In genomic region chr11:115612059-115612409, GRCm38 (mm10) we compare ENCODE assay signal across 8 mouse cellular contexts. TPM values are rescaled to one million over a fixed set of nuclear protein-coding genes. Genes with fewer than 3 reads are reported as not detected.
DNase-seq lines count a peak whose midpoint lies in the region; ATAC-seq and TF ChIP-seq lines count a peak whose summit lies in the region.

No protein-coding gene starts in this region.

- ATAC-seq in forebrain, embryonic 11.5 days (replicated peaks; ENCODE audit: low FRiP score), result peak; percentile 50; the same call in 1 of the 2 replicates
- peak; percentile 40; the same call in 1 of the 2 replicates for ATAC-seq in lung, embryonic 15.5 days (ENCODE audit: borderline replicate concordance, extremely low read depth, low FRiP score, low TSS enrichment)

- TF ChIP-seq EP300 in CH12.LX (IDR thresholded peaks at IDR 0.05; ENCODE audit: low read length), result no peak

- H3K4me1 ChIP-seq in CH12.LX (ENCODE audit: control insufficient read depth in 1 of 2, insufficient read depth in 2 of 2), result peaks cover 31 to 85% of the 10 kb centered on the region in 2 experiments
- peaks cover 16% of the 10 kb centered on the region for H3K4me1 ChIP-seq in forebrain, embryonic 11.5 days (replicated peaks; ENCODE audit: control insufficient read depth, insufficient read depth, low read length)
- peaks cover 19% of the 10 kb centered on the region for H3K4me1 ChIP-seq in lung, embryonic 15.5 days

- peak overlapping the region; percentile 78 for H3K4me2 ChIP-seq in CH12.LX (ENCODE audit: insufficient read depth, low read depth, poor library complexity, severe bottlenecking)
- H3K4me2 ChIP-seq in forebrain, embryonic 11.5 days (ENCODE audit: low read depth, low read length, severe bottlenecking), result peak overlapping the region; percentile 89
- peak overlapping the region; percentile 96 for H3K4me2 ChIP-seq in lung, embryonic 15.5 days

- no peaks in the 10 kb centered on the region for H3K27me3 ChIP-seq in CH12.LX (replicated peaks)
- H3K27me3 ChIP-seq in forebrain, embryonic 11.5 days (ENCODE audit: control insufficient read depth, insufficient read depth, low read length), result no peaks in the 10 kb centered on the region
- H3K27me3 ChIP-seq in lung, embryonic 15.5 days, result no peaks in the 10 kb centered on the region

- peak overlapping the region; percentile 86 for H3K27ac ChIP-seq in CH12.LX (ENCODE audit: insufficient read depth, low read depth)
- H3K27ac ChIP-seq in forebrain, embryonic 11.5 days (ENCODE audit: low read depth, low read length), result peak overlapping the region; percentile 31; the same call in 1 of the 2 replicates
- peak overlapping the region; percentile 95 for H3K27ac ChIP-seq in layer of hippocampus, adult 2 months
- peak overlapping the region; percentile 98 for H3K27ac ChIP-seq in lung, embryonic 15.5 days

- no peak for TF ChIP-seq POLR2A in CH12.LX (IDR thresholded peaks at IDR 0.05; ENCODE audit: low read depth, low read length)

- in situ Hi-C loops in CH12.LX (cut with MboI; ENCODE audit: low pct_ligation_motif_present, low pct_unique_long_range_greater_than_20kb, low sequenced_read_pairs), result loop anchor here (25.0 kb wide), 1 partner anchor 400 kb away; the partner anchor contains the start of gene Galk1

- 5% methylated on average over 13 of the region's 13 CpGs for WGBS in forebrain, embryonic 11.5 days
- 0% methylated on average over 13 of the region's 13 CpGs for whole genome bisulfite sequencing in lung, embryonic 15.5 days

- DNase-seq in CH12.LX (ENCODE audit: extremely low read depth), result no peak
- peak; percentile 60 to 81 for DNase-seq in adrenal gland, postnatal 4 days (ENCODE audit: low spot score in 2 of 2)
- DNase-seq in forebrain, embryonic 11.5 days (ENCODE audit: low spot score), result peak; percentile 70
- peak; percentile 83 to 90 for DNase-seq in heart, postnatal 14 days
- DNase-seq in layer of hippocampus, adult 2 months (ENCODE audit: low spot score in 2 of 2), result peak in 1 of 2 experiments; percentile 62
- peak; percentile 56 to 62 for DNase-seq in right cerebral cortex, adult 2 months (ENCODE audit: low spot score in 2 of 2)
- DNase-seq in urinary bladder, postnatal 36 days (ENCODE audit: low spot score in 2 of 2), result peak; percentile 81 to 84

- peaks cover 69 to 82% of the 10 kb centered on the region in 2 experiments for H3K36me3 ChIP-seq in CH12.LX (replicated peaks in 1 of 2; ENCODE audit: control insufficient read depth in 1 of 2, insufficient read depth in 1 of 2, low read length in 1 of 2)
- peaks cover 7% of the 10 kb centered on the region; the same call in 1 of the 2 replicates for H3K36me3 ChIP-seq in forebrain, embryonic 11.5 days (ENCODE audit: control insufficient read depth, insufficient read depth, low read length)
- peaks cover 24% of the 10 kb centered on the region for H3K36me3 ChIP-seq in lung, embryonic 15.5 days

- H3K9ac ChIP-seq in CH12.LX (ENCODE audit: insufficient read depth, low read depth), result peak overlapping the region; percentile 95
- H3K9ac ChIP-seq in forebrain, embryonic 11.5 days (ENCODE audit: low read length), result peak overlapping the region; percentile 70
- peak overlapping the region; percentile 83 for H3K9ac ChIP-seq in lung, embryonic 15.5 days

- peak in 1 of 2 experiments; percentile 19; a peak in 1 of 4 replicates for TF ChIP-seq CTCF in CH12.LX (conservative IDR thresholded peaks at IDR 0.05 in 1 of 2, IDR thresholded peaks at IDR 0.05 in 1 of 2; ENCODE audit: low read depth in 2 of 2, low read length in 2 of 2)
- TF ChIP-seq CTCF in layer of hippocampus, adult 2 months (conservative IDR thresholded peaks at IDR 0.05), result no peak

- H3K79me2 ChIP-seq in CH12.LX (replicated peaks; ENCODE audit: control insufficient read depth, extremely low read depth, insufficient read depth, poor library complexity, severe bottlenecking), result peaks cover 35% of the 10 kb centered on the region

- no peaks in the 10 kb centered on the region for H3K9me3 ChIP-seq in CH12.LX (replicated peaks; ENCODE audit: low read length)
- no peaks in the 10 kb centered on the region for H3K9me3 ChIP-seq in forebrain, embryonic 11.5 days (ENCODE audit: control insufficient read depth, low read length)
- no peaks in the 10 kb centered on the region for H3K9me3 ChIP-seq in lung, embryonic 15.5 days

- TF ChIP-seq RAD21 in CH12.LX (IDR thresholded peaks at IDR 0.05; ENCODE audit: low read depth, low read length), result no peak

- intact Hi-C loops in heart, postnatal 14 days (cut with DNase I), result no loop called here

- dilution Hi-C loops in CH12.LX (cut with MboI; ENCODE audit: extremely low pct_ligation_motif_present, extremely low pct_unique_long_range_greater_than_20kb, low sequenced_read_pairs), result no loop called here

- H3K4me3 ChIP-seq in CH12.LX (replicated peaks in 1 of 3; ENCODE audit: low read depth in 2 of 3, low read length in 2 of 3, poor library complexity in 1 of 3), result peak overlapping the region; percentile 60 to 98 (median 75)
- peak overlapping the region; percentile 53 for H3K4me3 ChIP-seq in forebrain, embryonic 11.5 days (ENCODE audit: low read depth, low read length)
- H3K4me3 ChIP-seq in layer of hippocampus, adult 2 months, result peak overlapping the region; percentile 69
- H3K4me3 ChIP-seq in lung, embryonic 15.5 days, result peak overlapping the region; percentile 95

TF ChIP-seq in CH12.LX, 34 proteins besides CTCF, POLR2A, EP300 and RAD21:
- TF ChIP-seq MAZ (IDR thresholded peaks at IDR 0.05; ENCODE audit: low read depth, low read length) (peak; percentile 3; the same call in 1 of the 2 replicates), TBP (conservative IDR thresholded peaks at IDR 0.05; ENCODE audit: low read depth, low read length) (no peak), NRF1 (IDR thresholded peaks at IDR 0.05; ENCODE audit: low read depth, low read length) (no peak), TCF12 (IDR thresholded peaks at IDR 0.05; ENCODE audit: low read depth, low read length) (0 out of 2 replicates have a peak, but pooled peaks have one; percentile 5), JUND (conservative IDR thresholded peaks at IDR 0.05; ENCODE audit: low read depth, low read length) (no peak), MEF2A (IDR thresholded peaks at IDR 0.05; ENCODE audit: borderline replicate concordance, low read depth, low read length) (no peak)

RNA-seq across cellular contexts. Expression of gene Mif4gd, which starts 0.7 kb away (rescaled TPM):
- total RNA-seq in CH12.LX (2012; rRNA removed) (143 and 177 TPM in 2 replicates), CH12.LX (2014; rRNA removed) (160 and 174 TPM in 2 replicates)
- polyA plus RNA-seq in CH12.LX (2012; ENCODE audit: insufficient read length, low read depth), result 131 and 143 TPM in 2 replicates
- 100 to 1,000 TPM; 150 to 165 TPM for total RNA-seq in adrenal gland, postnatal 4 days (2021)
- polyA plus RNA-seq in forebrain, embryonic 11.5 days (2014; fragmentation: Nextera tagmentation; extraction: Ambion mirVana), result 19.2 and 22.6 TPM in 2 replicates
- 10 to 100 TPM; 41.0 to 46.6 TPM for total RNA-seq in heart, postnatal 14 days (2021)
- 10 to 100 TPM; 19.5 to 22.5 TPM for total RNA-seq in layer of hippocampus, adult 2 months (2021)
- polyA plus RNA-seq in lung, embryonic 15.5 days (2015; fragmentation: Nextera tagmentation; extraction: Ambion mirVana), result 29.5 and 32.3 TPM in 2 replicates

RNA-seq across cellular contexts. Expression of gene Gga3, which starts 8.2 kb away (rescaled TPM):
- total RNA-seq in CH12.LX (2012; rRNA removed) (18.7 and 22.6 TPM in 2 replicates), CH12.LX (2014; rRNA removed) (7.7 TPM in 2 replicates)
- polyA plus RNA-seq in CH12.LX (2012; ENCODE audit: insufficient read length, low read depth), result 37.2 and 39.8 TPM in 2 replicates
- 10 to 100 TPM; 29.1 to 34.6 TPM for total RNA-seq in adrenal gland, postnatal 4 days (2021)
- polyA plus RNA-seq in forebrain, embryonic 11.5 days (2014; fragmentation: Nextera tagmentation; extraction: Ambion mirVana), result 36.5 and 37.1 TPM in 2 replicates
- 10 to 100 TPM; 17.8 to 19.0 TPM for total RNA-seq in heart, postnatal 14 days (2021)
- 10 to 100 TPM; 67.9 to 91.9 TPM for total RNA-seq in layer of hippocampus, adult 2 months (2021)
- 15.6 and 18.1 TPM in 2 replicates for polyA plus RNA-seq in lung, embryonic 15.5 days (2015; fragmentation: Nextera tagmentation; extraction: Ambion mirVana)

RNA-seq across cellular contexts. Expression of gene Mrps7, which starts 8.3 kb away (rescaled TPM):
- total RNA-seq in CH12.LX (2012; rRNA removed), result 172 and 217 TPM in 2 replicates
- 154 and 168 TPM in 2 replicates for total RNA-seq in CH12.LX (2014; rRNA removed)
- 157 and 184 TPM in 2 replicates for polyA plus RNA-seq in CH12.LX (2012; ENCODE audit: insufficient read length, low read depth)
- 10 to 100 TPM; 72.9 to 77.3 TPM for total RNA-seq in adrenal gland, postnatal 4 days (2021)
- polyA plus RNA-seq in forebrain, embryonic 11.5 days (2014; fragmentation: Nextera tagmentation; extraction: Ambion mirVana), result 93.9 and 95.3 TPM in 2 replicates
- total RNA-seq in heart, postnatal 14 days (2021), result 10 to 100 TPM; 67.0 to 69.9 TPM
- 10 to 100 TPM; 50.4 to 50.8 TPM for total RNA-seq in layer of hippocampus, adult 2 months (2021)
- 83.9 and 85.0 TPM in 2 replicates for polyA plus RNA-seq in lung, embryonic 15.5 days (2015; fragmentation: Nextera tagmentation; extraction: Ambion mirVana)

RNA-seq across cellular contexts. Expression of gene Slc25a19, which starts 16.1 kb away (rescaled TPM):
- total RNA-seq in CH12.LX (2012; rRNA removed), result 277 and 312 TPM in 2 replicates
- 278 and 294 TPM in 2 replicates for total RNA-seq in CH12.LX (2014; rRNA removed)
- 374 and 398 TPM in 2 replicates for polyA plus RNA-seq in CH12.LX (2012; ENCODE audit: insufficient read length, low read depth)
- 10 to 100 TPM; 58.4 to 69.9 TPM for total RNA-seq in adrenal gland, postnatal 4 days (2021)
- 26.4 and 27.7 TPM in 2 replicates for polyA plus RNA-seq in forebrain, embryonic 11.5 days (2014; fragmentation: Nextera tagmentation; extraction: Ambion mirVana)
- 10 to 100 TPM; 42.2 to 43.0 TPM for total RNA-seq in heart, postnatal 14 days (2021)
- total RNA-seq in layer of hippocampus, adult 2 months (2021), result 10 to 100 TPM; 60.4 to 66.6 TPM
- 19.6 and 20.9 TPM in 2 replicates for polyA plus RNA-seq in lung, embryonic 15.5 days (2015; fragmentation: Nextera tagmentation; extraction: Ambion mirVana)

RNA-seq across cellular contexts. Expression of gene Nup85, which starts 47.8 kb away (rescaled TPM):
- total RNA-seq in CH12.LX (2012; rRNA removed) (290 and 340 TPM in 2 replicates), CH12.LX (2014; rRNA removed) (282 and 305 TPM in 2 replicates)
- polyA plus RNA-seq in CH12.LX (2012; ENCODE audit: insufficient read length, low read depth), result 326 and 368 TPM in 2 replicates
- total RNA-seq in adrenal gland, postnatal 4 days (2021), result 10 to 100 TPM; 68.9 to 73.6 TPM
- polyA plus RNA-seq in forebrain, embryonic 11.5 days (2014; fragmentation: Nextera tagmentation; extraction: Ambion mirVana), result 236 and 245 TPM in 2 replicates
- 10 to 100 TPM; 20.9 to 22.3 TPM for total RNA-seq in heart, postnatal 14 days (2021)
- total RNA-seq in layer of hippocampus, adult 2 months (2021), result 10 to 100 TPM; 48.7 to 49.3 TPM
- polyA plus RNA-seq in lung, embryonic 15.5 days (2015; fragmentation: Nextera tagmentation; extraction: Ambion mirVana), result 190 and 192 TPM in 2 replicates

Comparison
In these comparisons a context has a peak if more than half of its experiments do, and no peak if none do; other contexts are left out.
1. H3K27ac ChIP-seq: peak in every context shown above with its lines; median percentile 98 in lung, embryonic 15.5 days; 95 in layer of hippocampus, adult 2 months; 86 in CH12.LX; 31 in forebrain, embryonic 11.5 days.